Mouse (Mus musculus) liver, embryonic 12.5 days (tissue): ENCODE results near the gene Olfr521. TPM values are rescaled to one million over a fixed set of nuclear protein-coding genes. Genes with fewer than 3 reads are reported as not detected.
"Not testable (repeated sequence)": the region's sequence is repeated elsewhere in the genome, so short reads cannot be mapped to it uniquely, and the experiment has no call there.

ENCODE experiments used
- ATAC-seq: fragments of 200-750 bp; cut with Nextera tagmentation; 2 replicates; pipeline ENCODE4 v1.8.0; 2017; ENCODE audit warnings: moderate number of reproducible peaks, mild to moderate bottlenecking, moderate library complexity
- H3K27ac ChIP-seq: fragments of 300-500 bp; sonication (generic); 2 replicates; pipeline ENCODE4 v1.5.1; 2016; ENCODE audit warnings: mild to moderate bottlenecking
- H3K27me3 ChIP-seq: fragments of 300-500 bp; sonication (generic); replicated peaks from 2 replicates; pipeline ENCODE4 v1.6.1; 2016; ENCODE audit warnings: mild to moderate bottlenecking, moderate library complexity
- H3K36me3 ChIP-seq: fragments of 300-500 bp; sonication (generic); 2 replicates; pipeline ENCODE4 v1.6.1; 2016; ENCODE audit warnings: mild to moderate bottlenecking, moderate library complexity
- H3K4me1 ChIP-seq: fragments of 300-500 bp; sonication (generic); 2 replicates; pipeline ENCODE4 v1.6.1; 2016
- H3K4me2 ChIP-seq: fragments of 300-500 bp; sonication (generic); 2 replicates; pipeline ENCODE4 v1.6.1; 2016; ENCODE audit warnings: mild to moderate bottlenecking, moderate library complexity
- H3K4me3 ChIP-seq: fragments of 300-500 bp; sonication (generic); 2 replicates; pipeline ENCODE4 v1.5.1; 2016; ENCODE audit warnings: mild to moderate bottlenecking, moderate library complexity
- H3K9ac ChIP-seq: fragments of 300-500 bp; sonication (generic); 2 replicates; pipeline ENCODE4 v1.6.1; 2016; ENCODE audit warnings: mild to moderate bottlenecking, moderate library complexity
- H3K9me3 ChIP-seq: fragments of 300-500 bp; sonication (generic); replicated peaks from 2 replicates; pipeline ENCODE4 v1.6.1; 2016; ENCODE audit warnings: mild to moderate bottlenecking, moderate library complexity
- WGBS: fragments of 180-500 bp; shearing (Covaris S2); methylation state at CpG from one replicate; pipeline ENCODE4 v1.1.7; 2016; ENCODE audit not compliant: insufficient replicate concordance; 5-methylcytosine and 5-hydroxymethylcytosine counted together
- polyA plus RNA-seq: library from polyadenylated mRNA; unstranded; fragments of >200 nt; fragmentation: Nextera tagmentation; extraction: Ambion mirVana; gene quantifications from 2 replicates; pipeline ENCODE4 v1.2.1, GENCODE M21; 2016

Olfr521 gene
- polyA plus RNA-seq, 1 experiment from 2014 or later = not detected

GRCm38 (mm10) chr7:99790816-99791215, 27.5 kb downstream of the Olfr521 start:
- Histone ChIP-seq H3K4me3 (no peak overlapping the region), H3K27me3 (peaks cover 23% of the 10 kb centered on the region; the same call in 1 of the 2 replicates), H3K27ac (no peak overlapping the region), H3K9me3 (no peaks in the 10 kb centered on the region), H3K4me1 (peaks cover 6% of the 10 kb centered on the region), H3K4me2 (no peak overlapping the region), H3K36me3 (no peaks in the 10 kb centered on the region), H3K9ac (no peak overlapping the region)
- no peak for ATAC-seq
- 72% methylated on average over 10 of the region's 10 CpGs for WGBS

GRCm38 (mm10) chr7:99794096-99794495, 30.8 kb downstream of the Olfr521 start:
- Histone ChIP-seq H3K27ac (no peak overlapping the region), H3K9ac (no peak overlapping the region), H3K4me3 (no peak overlapping the region), H3K4me2 (no peak overlapping the region), H3K36me3 (no peaks in the 10 kb centered on the region), H3K9me3 (no peaks in the 10 kb centered on the region), H3K4me1 (peaks cover 14% of the 10 kb centered on the region), H3K27me3 (peaks cover 41% of the 10 kb centered on the region)
- WGBS = 47% methylated on average over 2 of the region's 2 CpGs
- ATAC-seq = no peak

DNA sequence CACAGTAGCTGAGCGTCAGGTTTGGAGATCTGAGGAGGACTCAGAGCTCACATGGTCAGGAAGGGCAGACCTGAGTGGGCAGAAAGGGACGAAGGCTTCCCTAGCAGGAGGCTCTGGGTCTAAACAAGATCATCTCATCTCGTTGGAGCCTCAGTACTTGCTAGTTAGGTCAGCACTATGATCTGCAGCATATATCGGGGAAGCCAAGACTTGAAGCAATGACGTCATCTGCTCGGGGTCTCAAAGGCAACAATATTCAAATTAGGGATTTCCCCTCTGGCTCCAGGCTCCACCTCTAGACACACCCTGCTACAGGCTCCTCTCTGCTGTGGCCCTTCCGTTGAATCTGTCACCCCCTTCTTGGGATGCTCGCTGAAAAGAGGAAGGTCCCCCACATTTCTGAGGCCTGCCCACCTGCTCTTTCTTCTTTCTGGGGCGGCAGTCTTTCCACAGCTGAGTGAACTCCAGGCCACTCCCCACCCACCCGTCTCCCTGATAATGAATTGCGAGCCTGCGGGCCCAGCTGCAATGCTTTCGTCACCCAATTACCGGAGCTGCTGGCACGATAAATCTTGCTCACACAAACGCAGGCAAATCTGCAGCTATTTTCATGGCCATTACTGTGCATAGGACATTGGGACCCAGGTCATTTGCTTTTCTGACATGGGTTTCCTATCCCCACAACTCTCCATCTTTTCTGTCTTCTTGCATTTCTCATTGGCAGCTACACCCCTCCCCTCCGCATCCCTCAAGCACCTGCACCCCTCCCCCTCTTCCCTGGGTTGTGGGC, 32.1 kb downstream of the Olfr521 start:
- no peak for ATAC-seq
- 0 out of 2 replicates have a peak overlapping the region, but pooled peaks have one; percentile 4 for H3K4me2 ChIP-seq
- WGBS = 20% methylated on average over 17 of the region's 17 CpGs
- no peak overlapping the region for H3K27ac ChIP-seq
- no peak overlapping the region for H3K4me3 ChIP-seq
- H3K9ac ChIP-seq = no peak overlapping the region
- H3K9me3 ChIP-seq = no peaks in the 10 kb centered on the region
- peaks cover 24% of the 10 kb centered on the region for H3K4me1 ChIP-seq
- H3K36me3 ChIP-seq = no peaks in the 10 kb centered on the region
- peaks cover 53% of the 10 kb centered on the region for H3K27me3 ChIP-seq

GRCm38 (mm10) chr7:99796471-99796870, 33.2 kb downstream of the Olfr521 start:
- Histone ChIP-seq H3K4me3 (no peak overlapping the region), H3K9ac (no peak overlapping the region), H3K4me1 (peaks cover 24% of the 10 kb centered on the region), H3K36me3 (no peaks in the 10 kb centered on the region), H3K4me2 (no peak overlapping the region), H3K27ac (no peak overlapping the region), H3K27me3 (peaks cover 63% of the 10 kb centered on the region), H3K9me3 (no peaks in the 10 kb centered on the region)
- WGBS = 65% methylated on average over 3 of the region's 3 CpGs
- no peak for ATAC-seq

GRCm38 (mm10) chr7:99797261-99797660, 34.0 kb downstream of the Olfr521 start:
- peaks cover 70% of the 10 kb centered on the region for H3K27me3 ChIP-seq
- no peak overlapping the region for H3K4me3 ChIP-seq
- ATAC-seq = no peak
- no peak overlapping the region for H3K4me2 ChIP-seq
- 91% methylated on average over 3 of the region's 3 CpGs for WGBS
- H3K36me3 ChIP-seq = no peaks in the 10 kb centered on the region
- H3K9ac ChIP-seq = no peak overlapping the region
- peaks cover 24% of the 10 kb centered on the region for H3K4me1 ChIP-seq
- H3K27ac ChIP-seq = no peak overlapping the region
- no peaks in the 10 kb centered on the region for H3K9me3 ChIP-seq

DNA sequence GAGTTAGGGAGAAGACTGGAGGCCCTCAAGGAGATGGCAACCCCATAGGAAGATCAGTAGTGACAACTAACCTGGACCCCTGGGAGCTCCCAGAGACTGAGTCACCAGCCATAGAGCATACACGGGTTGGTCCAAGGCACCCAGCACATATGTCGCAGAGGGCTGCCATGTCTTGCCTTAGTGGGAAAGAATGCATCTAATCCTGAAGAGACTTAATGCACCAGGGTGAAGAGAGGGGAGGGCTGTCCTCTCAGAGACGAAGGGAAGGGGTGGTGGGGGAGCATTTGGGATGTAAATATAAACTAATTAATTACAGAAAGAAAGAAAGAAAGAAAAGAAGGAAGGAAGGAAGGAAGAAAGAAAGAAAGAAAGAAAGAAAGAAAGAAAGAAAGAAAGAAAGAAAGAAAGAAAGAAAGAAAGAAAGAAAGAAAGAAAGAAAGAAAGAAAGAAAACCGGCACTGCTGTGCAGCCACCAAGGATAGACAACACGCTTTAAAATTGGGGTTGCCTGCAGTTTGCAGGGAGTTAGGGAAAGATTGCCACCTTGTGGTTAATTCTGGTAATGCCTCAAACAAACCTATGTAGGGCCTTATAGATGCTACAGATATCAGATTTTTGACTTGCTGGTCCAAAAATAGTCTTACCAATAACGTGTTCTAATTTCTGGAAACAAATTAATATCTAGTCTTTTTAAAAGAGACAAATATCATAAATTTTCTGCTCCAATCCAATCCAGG, 34.8 kb downstream of the Olfr521 start:
- Histone ChIP-seq H3K4me3 (no peak overlapping the region), H3K9me3 (no peaks in the 10 kb centered on the region), H3K27me3 (peaks cover 66% of the 10 kb centered on the region), H3K9ac (no peak overlapping the region), H3K4me2 (no peak overlapping the region), H3K27ac (no peak overlapping the region), H3K4me1 (peaks cover 32% of the 10 kb centered on the region), H3K36me3 (no peaks in the 10 kb centered on the region)
- 33% methylated on average over 6 of the region's 6 CpGs for WGBS
- ATAC-seq = peak; percentile 55; the same call in 1 of the 2 replicates

- 42% methylated on average over 7 of the region's 7 CpGs for WGBS
- peaks cover 64% of the 10 kb centered on the region for H3K27me3 ChIP-seq
- peak; percentile 63; the same call in 1 of the 2 replicates for ATAC-seq
- no peak overlapping the region for H3K4me3 ChIP-seq
- no peaks in the 10 kb centered on the region for H3K9me3 ChIP-seq
- peak overlapping the region; percentile 56; the same call in 1 of the 2 replicates for H3K27ac ChIP-seq
- peak overlapping the region; percentile 25 for H3K4me2 ChIP-seq
- H3K9ac ChIP-seq = peak overlapping the region; percentile 31; the same call in 1 of the 2 replicates
- H3K36me3 ChIP-seq = no peaks in the 10 kb centered on the region
- H3K4me1 ChIP-seq = peaks cover 43% of the 10 kb centered on the region
Measured at GRCm38 (mm10) chr7:99799118-99799517, 35.8 kb downstream of the Olfr521 start.

GRCm38 (mm10) chr7:99803535-99803934, 40.2 kb downstream of the Olfr521 start:
- peak overlapping the region; percentile 85 for H3K27ac ChIP-seq
- 31% methylated on average over 8 of the region's 8 CpGs for WGBS

DNA sequence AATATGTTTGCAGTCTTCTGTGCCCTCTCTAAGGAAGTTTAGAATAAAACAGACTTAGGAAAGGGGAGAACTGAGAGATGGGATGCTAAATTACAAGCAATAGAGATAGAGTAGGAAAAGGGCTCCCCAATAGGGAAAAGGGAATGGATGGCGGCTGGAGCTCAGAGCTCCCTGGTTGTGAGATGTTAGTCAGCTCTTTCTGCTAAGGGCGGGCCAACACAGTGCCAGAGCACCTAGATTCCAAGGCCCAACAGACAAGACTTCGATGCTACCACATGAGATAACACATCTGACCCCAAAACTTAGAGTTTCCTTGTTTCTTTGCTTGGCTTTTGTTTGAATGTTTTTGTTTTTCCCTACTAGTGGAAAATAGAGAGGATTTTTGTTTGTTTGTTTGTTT, 40.7 kb downstream of the Olfr521 start:
- 47% methylated on average over 3 of the region's 3 CpGs for WGBS
- peak overlapping the region; percentile 61 for H3K4me2 ChIP-seq
- not testable (repeated sequence) for H3K9me3 ChIP-seq, H3K9ac ChIP-seq, H3K36me3 ChIP-seq, H3K4me3 ChIP-seq
- ATAC-seq = peak; percentile 83
- H3K4me1 ChIP-seq = peaks cover 55% of the 10 kb centered on the region
- peaks cover 30% of the 10 kb centered on the region for H3K27me3 ChIP-seq
- peak overlapping the region; percentile 85 for H3K27ac ChIP-seq

More at GRCm38 (mm10) chr7:99803535-99803934, 40.2 kb downstream of the Olfr521 start:
- Histone ChIP-seq H3K4me1 (peaks cover 58% of the 10 kb centered on the region), H3K9me3 (no peaks in the 10 kb centered on the region), H3K4me3 (0 out of 2 replicates have a peak overlapping the region, but pooled peaks have one; percentile 4), H3K27me3 (peaks cover 32% of the 10 kb centered on the region), H3K36me3 (no peaks in the 10 kb centered on the region), H3K4me2 (peak overlapping the region; percentile 61), H3K9ac (peak overlapping the region; percentile 22; the same call in 1 of the 2 replicates)
- ATAC-seq = peak; percentile 87

GRCm38 (mm10) chr7:99805340-99805739, 42.0 kb downstream of the Olfr521 start:
- no peak overlapping the region for H3K4me2 ChIP-seq
- peaks cover 10% of the 10 kb centered on the region; the same call in 1 of the 2 replicates for H3K36me3 ChIP-seq
- H3K4me1 ChIP-seq = peaks cover 48% of the 10 kb centered on the region

GRCm38 (mm10) chr7:99807043-99807442, 43.7 kb downstream of the Olfr521 start:
- not testable (repeated sequence) for H3K9ac ChIP-seq, ATAC-seq, H3K9me3 ChIP-seq, H3K4me2 ChIP-seq, H3K27ac ChIP-seq, H3K27me3 ChIP-seq, H3K4me3 ChIP-seq
- 66% methylated on average over 7 of the region's 7 CpGs for WGBS
- H3K36me3 ChIP-seq = peaks cover 24% of the 10 kb centered on the region
- H3K4me1 ChIP-seq = peaks cover 58% of the 10 kb centered on the region

More at GRCm38 (mm10) chr7:99805340-99805739, 42.0 kb downstream of the Olfr521 start:
- no peak for ATAC-seq
- H3K9ac ChIP-seq = no peak overlapping the region
- H3K27me3 ChIP-seq = peaks cover 19% of the 10 kb centered on the region
- no peak overlapping the region for H3K27ac ChIP-seq
- WGBS = 57% methylated on average over 1 of the region's 1 CpGs
- no peak overlapping the region for H3K4me3 ChIP-seq
- no peaks in the 10 kb centered on the region for H3K9me3 ChIP-seq

- no peak overlapping the region for H3K4me3 ChIP-seq
- no peak overlapping the region for H3K4me2 ChIP-seq
- H3K27ac ChIP-seq = peak overlapping the region; percentile 55; the same call in 1 of the 2 replicates
- no peak overlapping the region for H3K9ac ChIP-seq
- peaks cover 29% of the 10 kb centered on the region for H3K4me1 ChIP-seq
- no peaks in the 10 kb centered on the region for H3K27me3 ChIP-seq
- ATAC-seq = no peak
- H3K36me3 ChIP-seq = peaks cover 55% of the 10 kb centered on the region
- no peaks in the 10 kb centered on the region for H3K9me3 ChIP-seq
- 65% methylated on average over 2 of the region's 2 CpGs for WGBS
Measured at GRCm38 (mm10) chr7:99810814-99811213, 47.5 kb downstream of the Olfr521 start.
